ENCODE assay signal across 24 mouse cellular contexts in genomic region chr4:43379601-43380000, GRCm38 (mm10). TPM values are rescaled to one million over a fixed set of nuclear protein-coding genes. Genes with fewer than 3 reads are reported as not detected.
DNase-seq lines count a peak whose midpoint lies in the region; ATAC-seq and TF ChIP-seq lines count a peak whose summit lies in the region.
"Had no signal": no experiment of that assay in that cellular context is flagged by ENCODE, and none has a peak within 500 bp of the region (broad histone marks: within the 10 kb centered on the region; RNA-seq: fewer than 3 reads in every experiment).

No protein-coding gene starts in this region.

- 81% methylated on average over 6 of the region's 6 CpGs for WGBS in intestine, embryonic 16.5 days
- 80% methylated on average over 6 of the region's 6 CpGs for WGBS in intestine, embryonic 15.5 days
- 35% methylated on average over 6 of the region's 6 CpGs for WGBS in liver, adult 2 months
- WGBS in liver, embryonic 11.5 days = 82% methylated on average over 6 of the region's 6 CpGs
- 66% methylated on average over 6 of the region's 6 CpGs for WGBS in liver, postnatal 0 days (ENCODE audit: insufficient replicate concordance)
- 59% methylated on average over 6 of the region's 6 CpGs for WGBS in intestine, postnatal 0 days
- WGBS in forebrain, embryonic 16.5 days = 91% methylated on average over 6 of the region's 6 CpGs

- TF ChIP-seq CTCF in liver, adult 2 months (IDR thresholded peaks at IDR 0.05; ENCODE audit: low read depth, low read length) = no peak
- TF ChIP-seq CTCF in liver, postnatal 0 days (IDR thresholded peaks at IDR 0.05; ENCODE audit: low read depth) = no peak
- no peak for TF ChIP-seq CTCF in intestine, postnatal 0 days (IDR thresholded peaks at IDR 0.05; ENCODE audit: low read depth)

- H3K9me3 ChIP-seq in intestine, embryonic 16.5 days (ENCODE audit: control insufficient read depth, low read length) = no peaks in the 10 kb centered on the region
- H3K9me3 ChIP-seq in intestine, embryonic 15.5 days = no peaks in the 10 kb centered on the region
- H3K9me3 ChIP-seq in liver, embryonic 11.5 days (ENCODE audit: control insufficient read depth, low read length) = no peaks in the 10 kb centered on the region
- H3K9me3 ChIP-seq in liver, postnatal 0 days (ENCODE audit: low read length) = no peaks in the 10 kb centered on the region
- no peaks in the 10 kb centered on the region for H3K9me3 ChIP-seq in intestine, postnatal 0 days (ENCODE audit: control insufficient read depth)
- no peaks in the 10 kb centered on the region for H3K9me3 ChIP-seq in forebrain, embryonic 16.5 days (ENCODE audit: control insufficient read depth, low read length)

- H3K4me1 ChIP-seq in intestine, embryonic 16.5 days (ENCODE audit: control insufficient read depth, insufficient read depth, low read length) = peaks cover 19% of the 10 kb centered on the region
- peaks cover 14% of the 10 kb centered on the region for H3K4me1 ChIP-seq in intestine, embryonic 15.5 days (replicated peaks)
- H3K4me1 ChIP-seq in liver, adult 2 months (ENCODE audit: control insufficient read depth, insufficient read depth, low read length) = peaks cover 24% of the 10 kb centered on the region
- no peaks in the 10 kb centered on the region for H3K4me1 ChIP-seq in liver, embryonic 11.5 days (replicated peaks; ENCODE audit: control insufficient read depth, insufficient read depth, low read length)
- H3K4me1 ChIP-seq in liver, postnatal 0 days (ENCODE audit: insufficient read depth) = peaks cover 17% of the 10 kb centered on the region
- H3K4me1 ChIP-seq in intestine, postnatal 0 days (replicated peaks; ENCODE audit: control insufficient read depth, insufficient read depth, low read length) = no peaks in the 10 kb centered on the region
- peaks cover 24% of the 10 kb centered on the region for H3K4me1 ChIP-seq in forebrain, embryonic 16.5 days (replicated peaks; ENCODE audit: control insufficient read depth, insufficient read depth, low read length)

- no peak overlapping the region for H3K4me2 ChIP-seq in intestine, embryonic 16.5 days (ENCODE audit: low read depth, low read length)
- H3K4me2 ChIP-seq in intestine, embryonic 15.5 days (replicated peaks) = no peak overlapping the region
- H3K4me2 ChIP-seq in liver, embryonic 11.5 days = no peak overlapping the region
- H3K4me2 ChIP-seq in liver, postnatal 0 days (ENCODE audit: low read depth, low read length) = 0 out of 2 replicates have a peak overlapping the region, but pooled peaks have one; percentile 20
- H3K4me2 ChIP-seq in intestine, postnatal 0 days (replicated peaks; ENCODE audit: low read depth) = peak overlapping the region; percentile 4; the same call in 1 of the 2 replicates
- H3K4me2 ChIP-seq in forebrain, embryonic 16.5 days (ENCODE audit: low read length) = no peak overlapping the region

- peak; percentile 49 for TF ChIP-seq EP300 in liver, postnatal 0 days (IDR thresholded peaks at IDR 0.05; ENCODE audit: low read depth)

- no peaks in the 10 kb centered on the region for H3K27me3 ChIP-seq in intestine, embryonic 16.5 days (replicated peaks; ENCODE audit: control insufficient read depth, insufficient read depth, low read length)
- H3K27me3 ChIP-seq in intestine, embryonic 15.5 days (replicated peaks) = no peaks in the 10 kb centered on the region
- H3K27me3 ChIP-seq in liver, adult 2 months (ENCODE audit: control insufficient read depth, insufficient read depth, low read length) = no peaks in the 10 kb centered on the region
- peaks cover 27% of the 10 kb centered on the region for H3K27me3 ChIP-seq in liver, embryonic 11.5 days (replicated peaks; ENCODE audit: control insufficient read depth, insufficient read depth, low read length)
- no peaks in the 10 kb centered on the region for H3K27me3 ChIP-seq in liver, postnatal 0 days (ENCODE audit: insufficient read depth, low read length)
- no peaks in the 10 kb centered on the region for H3K27me3 ChIP-seq in intestine, postnatal 0 days (replicated peaks; ENCODE audit: control insufficient read depth, insufficient read depth, low read length)
- no peaks in the 10 kb centered on the region for H3K27me3 ChIP-seq in forebrain, embryonic 16.5 days (replicated peaks; ENCODE audit: control insufficient read depth, insufficient read depth, low read length)
- H3K27me3 ChIP-seq: Patski had no signal

- H3K36me3 ChIP-seq in intestine, embryonic 16.5 days (ENCODE audit: control insufficient read depth, insufficient read depth, low read length) = no peaks in the 10 kb centered on the region
- H3K36me3 ChIP-seq in intestine, embryonic 15.5 days = no peaks in the 10 kb centered on the region
- no peaks in the 10 kb centered on the region for H3K36me3 ChIP-seq in liver, adult 2 months (ENCODE audit: control insufficient read depth, insufficient read depth, low read length)
- no peaks in the 10 kb centered on the region for H3K36me3 ChIP-seq in liver, embryonic 11.5 days (ENCODE audit: control insufficient read depth, insufficient read depth, low read length)
- H3K36me3 ChIP-seq in liver, postnatal 0 days (replicated peaks; ENCODE audit: insufficient read depth, low read length) = no peaks in the 10 kb centered on the region
- no peaks in the 10 kb centered on the region for H3K36me3 ChIP-seq in intestine, postnatal 0 days (ENCODE audit: control insufficient read depth, insufficient read depth)
- no peaks in the 10 kb centered on the region for H3K36me3 ChIP-seq in forebrain, embryonic 16.5 days (ENCODE audit: control insufficient read depth, insufficient read depth)
- H3K36me3 ChIP-seq: G1E had no signal

- peaks cover 12% of the 10 kb centered on the region; the same call in 1 of the 2 replicates for H3K79me2 ChIP-seq in liver, adult 2 months (ENCODE audit: control insufficient read depth, insufficient read depth, low read length)

- H3K4me3 ChIP-seq in intestine, embryonic 16.5 days (ENCODE audit: low read length) = no peak overlapping the region
- H3K4me3 ChIP-seq in intestine, embryonic 15.5 days (replicated peaks) = no peak overlapping the region
- peak overlapping the region; percentile 14 for H3K4me3 ChIP-seq in liver, adult 2 months (ENCODE audit: insufficient read depth, low read depth, low read length)
- no peak overlapping the region for H3K4me3 ChIP-seq in liver, embryonic 11.5 days (ENCODE audit: low read depth, low read length)
- no peak overlapping the region for H3K4me3 ChIP-seq in liver, postnatal 0 days (ENCODE audit: low read depth, low read length)
- H3K4me3 ChIP-seq in intestine, postnatal 0 days (ENCODE audit: low read depth, low read length) = no peak overlapping the region
- H3K4me3 ChIP-seq in forebrain, embryonic 16.5 days (replicated peaks; ENCODE audit: low read length) = no peak overlapping the region

- no peak overlapping the region for H3K9ac ChIP-seq in intestine, embryonic 16.5 days (ENCODE audit: low read depth, low read length)
- no peak overlapping the region for H3K9ac ChIP-seq in intestine, embryonic 15.5 days
- peak overlapping the region; percentile 37 for H3K9ac ChIP-seq in liver, adult 2 months (ENCODE audit: low read depth, low read length)
- no peak overlapping the region for H3K9ac ChIP-seq in liver, embryonic 11.5 days (ENCODE audit: low read depth, low read length)
- H3K9ac ChIP-seq in liver, postnatal 0 days (replicated peaks) = no peak overlapping the region
- H3K9ac ChIP-seq in intestine, postnatal 0 days (ENCODE audit: low read depth, low read length) = no peak overlapping the region
- H3K9ac ChIP-seq in forebrain, embryonic 16.5 days (replicated peaks; ENCODE audit: low read depth, low read length) = no peak overlapping the region

- ATAC-seq in intestine, embryonic 16.5 days = no peak
- no peak for ATAC-seq in intestine, embryonic 15.5 days
- no peak for ATAC-seq in liver, embryonic 11.5 days (replicated peaks; ENCODE audit: low FRiP score)
- ATAC-seq in liver, postnatal 0 days = peak; percentile 48
- ATAC-seq in intestine, postnatal 0 days = 0 out of 2 replicates have a peak, but pooled peaks have one; percentile 25
- no peak for ATAC-seq in forebrain, embryonic 16.5 days
- ATAC-seq: activated CD4-positive, CD25-positive, alpha-beta regulatory T cell, adult 4 months; CD4-positive, CD25-positive, alpha-beta regulatory T cell, adult 4 months; Patski had no signal

- no peak for TF ChIP-seq POLR2A in liver, adult 2 months (IDR thresholded peaks at IDR 0.05; ENCODE audit: extremely low read depth, insufficient read depth, low read length)

- peak overlapping the region; percentile 48; the same call in 1 of the 2 replicates for H3K27ac ChIP-seq in intestine, embryonic 16.5 days (ENCODE audit: low read length)
- H3K27ac ChIP-seq in intestine, embryonic 15.5 days = no peak overlapping the region
- peak overlapping the region; percentile 99 for H3K27ac ChIP-seq in liver, adult 2 months (replicated peaks; ENCODE audit: insufficient read depth, low read depth, low read length)
- no peak overlapping the region for H3K27ac ChIP-seq in liver, embryonic 11.5 days (ENCODE audit: low read depth, low read length)
- peak overlapping the region; percentile 57 for H3K27ac ChIP-seq in liver, postnatal 0 days (ENCODE audit: low read depth)
- H3K27ac ChIP-seq in intestine, postnatal 0 days (ENCODE audit: low read depth, low read length) = peak overlapping the region; percentile 1; the same call in 1 of the 2 replicates
- no peak overlapping the region for H3K27ac ChIP-seq in forebrain, embryonic 16.5 days (ENCODE audit: low read length)

- peak; percentile 94 for DNase-seq in liver, adult 2 months (ENCODE audit: extremely low read depth, low read depth, low spot score)
- no peak for DNase-seq in liver, embryonic 11.5 days (ENCODE audit: low spot score)
- DNase-seq in liver, postnatal 0 days = no peak
- DNase-seq in liver = no peak
- DNase-seq: adrenal gland, adult 2 months; adrenal gland, adult 8-10 months; adrenal gland, postnatal 10 days; adrenal gland, postnatal 14 days; adrenal gland, postnatal 25 days; adrenal gland, postnatal 36 days; B cell, adult 2 months; cerebellum, adult 11 months; cerebellum, adult 11-12 months had no signal

RNA-seq across cellular contexts. Expression of gene Rusc2, which starts 2.2 kb away (rescaled TPM):
- 11.8 and 13.0 TPM in 2 replicates for polyA plus RNA-seq in intestine, embryonic 16.5 days (2015; fragmentation: Nextera tagmentation; extraction: Ambion mirVana)
- polyA plus RNA-seq in intestine, embryonic 15.5 days (2015; fragmentation: Nextera tagmentation; extraction: Ambion mirVana) = 13.1 and 14.0 TPM in 2 replicates
- 14.2 and 15.9 TPM in 2 replicates for total RNA-seq in liver, adult 2 months (2014; rRNA removed)
- polyA plus RNA-seq in liver, adult 2 months (2012; rRNA removed) = 17.2 and 17.5 TPM in 2 replicates
- polyA plus RNA-seq in liver, embryonic 11.5 days (2014; fragmentation: Nextera tagmentation; extraction: Ambion mirVana) = 1.4 and 2.0 TPM in 2 replicates
- 1.9 and 2.1 TPM in 2 replicates for polyA plus RNA-seq in liver, postnatal 0 days (2015; fragmentation: Nextera tagmentation; extraction: Ambion mirVana)
- 11.9 and 12.1 TPM in 2 replicates for polyA plus RNA-seq in intestine, postnatal 0 days (2015; fragmentation: Nextera tagmentation; extraction: Ambion mirVana)
- polyA plus RNA-seq in forebrain, embryonic 16.5 days (2015; fragmentation: Nextera tagmentation; extraction: Ambion mirVana) = 64.6 and 74.8 TPM in 2 replicates
- total RNA-seq: CH12.LX had no signal
- polyA plus RNA-seq: activated CD4-positive, CD25-positive, alpha-beta regulatory T cell, adult 4 months; CD4-positive, CD25-positive, alpha-beta regulatory T cell, adult 4 months had no signal

RNA-seq across cellular contexts. Expression of gene Fam166b, which starts 49.3 kb away (rescaled TPM):
- polyA plus RNA-seq in intestine, embryonic 16.5 days (2015; fragmentation: Nextera tagmentation; extraction: Ambion mirVana) = 0.10 and 0.24 TPM in 2 replicates
- polyA plus RNA-seq in intestine, embryonic 15.5 days (2015; fragmentation: Nextera tagmentation; extraction: Ambion mirVana) = 0.28 TPM in 1 of 2 replicates, not detected in the other
- total RNA-seq in liver, adult 2 months (2014; rRNA removed) = not detected in 2 replicates
- not detected in 2 replicates for polyA plus RNA-seq in liver, adult 2 months (2012; rRNA removed)
- not detected in 2 replicates for polyA plus RNA-seq in liver, embryonic 11.5 days (2014; fragmentation: Nextera tagmentation; extraction: Ambion mirVana)
- polyA plus RNA-seq in liver, postnatal 0 days (2015; fragmentation: Nextera tagmentation; extraction: Ambion mirVana) = 0.14 TPM in 1 of 2 replicates, not detected in the other
- polyA plus RNA-seq in intestine, postnatal 0 days (2015; fragmentation: Nextera tagmentation; extraction: Ambion mirVana) = 0.16 TPM in 1 of 2 replicates, not detected in the other
- polyA plus RNA-seq in forebrain, embryonic 16.5 days (2015; fragmentation: Nextera tagmentation; extraction: Ambion mirVana) = 0.47 and 0.68 TPM in 2 replicates
- total RNA-seq: adrenal gland, adult 18-20 months; adrenal gland, adult 2 months; adrenal gland, adult 8-10 months; adrenal gland, postnatal 14 days; adrenal gland, postnatal 25 days; CH12.LX; MEL had no signal
- polyA plus RNA-seq: activated CD4-positive, CD25-positive, alpha-beta regulatory T cell, adult 4 months; CD4-positive, CD25-positive, alpha-beta regulatory T cell, adult 4 months; G1E had no signal

Comparison
In these comparisons a context has a peak if more than half of its experiments do, and no peak if none do; other contexts are left out.
1. ATAC-seq: peak in liver, postnatal 0 days (single experiment) and intestine, postnatal 0 days (single experiment); none in intestine, embryonic 16.5 days (single experiment), intestine, embryonic 15.5 days (single experiment), liver, embryonic 11.5 days (single experiment) and forebrain, embryonic 16.5 days (single experiment).
2. H3K27ac ChIP-seq: peak in intestine, embryonic 16.5 days (single experiment), liver, adult 2 months (single experiment), liver, postnatal 0 days (single experiment) and intestine, postnatal 0 days (single experiment); none in intestine, embryonic 15.5 days (single experiment), liver, embryonic 11.5 days (single experiment) and forebrain, embryonic 16.5 days (single experiment).
3. H3K4me2 ChIP-seq: peak in liver, postnatal 0 days (single experiment) and intestine, postnatal 0 days (single experiment); none in intestine, embryonic 16.5 days (single experiment), intestine, embryonic 15.5 days (single experiment), liver, embryonic 11.5 days (single experiment) and forebrain, embryonic 16.5 days (single experiment).